Mouse (Mus musculus): ENCODE results near the gene Aldoart2.
"Not testable (repeated sequence)": the region's sequence is repeated elsewhere in the genome, so short reads cannot be mapped to it uniquely, and the experiment has no call there.

Gene Aldoart2

GRCm38 (mm10) chr12:55573089-55573488 lies 8.1 kb downstream of the Aldoart2 start:
- no peak for DNase-seq (ENCODE audit: inconsistent ontology term)

- DNase-seq (ENCODE audit: inconsistent ontology term) = peak; percentile 85
Observed at GRCm38 (mm10) chr12:55573794-55574193, 8.8 kb downstream of the Aldoart2 start.

GRCm38 (mm10) chr12:55586936-55587335 lies 21.9 kb downstream of the Aldoart2 start:
- DNase-seq (ENCODE audit: inconsistent ontology term) = not testable (repeated sequence)

- no peak for DNase-seq (ENCODE audit: inconsistent ontology term)
Observed at GRCm38 (mm10) chr12:55598537-55598886, 33.5 kb downstream of the Aldoart2 start.

- peak; percentile 9 for DNase-seq (ENCODE audit: inconsistent ontology term)
Observed at GRCm38 (mm10) chr12:55598887-55599561, 34.0 kb downstream of the Aldoart2 start, which contains the start of gene Insm2. Insm2 (plus strand) TSS chr12:55599427.

- DNase-seq (ENCODE audit: inconsistent ontology term) = peak; percentile 77
Observed at GRCm38 (mm10) chr12:55599639-55600502, 34.8 kb downstream of the Aldoart2 start.

- DNase-seq (ENCODE audit: inconsistent ontology term) = no peak
Observed at GRCm38 (mm10) chr12:55600503-55600994, 35.5 kb downstream of the Aldoart2 start.

GRCm38 (mm10) chr12:55604411-55604810 lies 39.4 kb downstream of the Aldoart2 start:
- no peak for DNase-seq (ENCODE audit: inconsistent ontology term)

- no peak for DNase-seq (ENCODE audit: inconsistent ontology term)
Observed at GRCm38 (mm10) chr12:55607902-55608301, 42.9 kb downstream of the Aldoart2 start.

- no peak for DNase-seq (ENCODE audit: inconsistent ontology term)
Observed at GRCm38 (mm10) chr12:55610812-55611211, 45.8 kb downstream of the Aldoart2 start.
